ENCODE assay signal across 8 mouse cellular contexts in the genomic region with DNA sequence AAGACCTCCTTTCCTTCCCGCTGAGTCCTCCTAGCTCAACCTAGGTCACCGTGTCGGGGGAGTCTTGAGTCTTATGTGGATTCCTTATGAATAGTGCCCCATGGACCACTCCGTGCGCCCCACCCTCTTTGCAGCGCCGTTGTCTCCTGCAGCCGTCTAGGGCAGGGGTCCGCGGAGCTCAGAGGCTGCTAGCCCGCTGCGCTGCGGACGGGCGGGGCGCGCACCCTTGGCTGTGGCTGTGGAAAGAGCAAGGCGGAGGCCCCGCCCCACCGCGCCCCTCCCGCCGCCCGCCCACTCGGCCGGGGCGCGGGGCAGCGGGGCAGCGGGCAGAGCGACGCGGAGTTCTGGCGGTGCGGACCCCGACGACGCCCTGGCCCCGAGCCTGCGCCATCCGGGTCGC. TPM values are rescaled to one million over a fixed set of nuclear protein-coding genes. Genes with fewer than 3 reads are reported as not detected.
A peak's percentile ranks its signal among the peaks of the same experiment; 100 is the strongest.
DNase-seq lines count a peak whose midpoint lies in the region; ATAC-seq and TF ChIP-seq lines count a peak whose summit lies in the region.

A gene (plus strand): TSS at position 302 of the 400 bp plus-strand sequence.

- H3K27ac ChIP-seq in heart, adult 2 months = no peak within 1 kb of the TSS
- H3K27ac ChIP-seq in forebrain, embryonic 10.5 days = peak within 1 kb of the TSS; percentile 71
- H3K27ac ChIP-seq in kidney, embryonic 16.5 days (ENCODE audit: low read length) = peak within 1 kb of the TSS; percentile 27; the same call in 1 of the 2 replicates

- peaks cover 6% of the 10 kb centered on the region; the same call in 1 of the 2 replicates for H3K9me3 ChIP-seq in forebrain, embryonic 10.5 days
- no peaks in the 10 kb centered on the region for H3K9me3 ChIP-seq in kidney, embryonic 16.5 days (ENCODE audit: low read length)

- TF ChIP-seq CTCF in heart, adult 2 months (IDR thresholded peaks at IDR 0.05) = no peak

- no peaks in the 10 kb centered on the region for H3K79me2 ChIP-seq in heart, adult 2 months (replicated peaks; ENCODE audit: control insufficient read depth, insufficient read depth, low read length)

- intact Hi-C loops in heart, adult 2 months (cut with DNase I) = no loop called here

- peak; percentile 51 to 53 for DNase-seq in heart, adult 2 months
- DNase-seq in heart, adult 11 months = no peak
- DNase-seq in forebrain, embryonic 10.5 days (ENCODE audit: extremely low spot score, low spot score) = no peak
- no peak for DNase-seq in cerebellum, postnatal 25 days

- H3K4me2 ChIP-seq in kidney, embryonic 16.5 days (replicated peaks; ENCODE audit: low read depth, low read length) = peak within 1 kb of the TSS; percentile 72

- no peak for TF ChIP-seq EP300 in heart, adult 2 months (IDR thresholded peaks at IDR 0.05; ENCODE audit: insufficient read depth, low read depth, low read length)

- H3K4me3 ChIP-seq in heart, adult 2 months = peak within 1 kb of the TSS; percentile 31
- H3K4me3 ChIP-seq in forebrain, embryonic 10.5 days = peak within 1 kb of the TSS; percentile 46
- H3K4me3 ChIP-seq in kidney, embryonic 16.5 days (ENCODE audit: low read length) = peak within 1 kb of the TSS; percentile 51

- H3K9ac ChIP-seq in heart, adult 2 months (ENCODE audit: low read depth, low read length) = peak within 1 kb of the TSS; percentile 15
- H3K9ac ChIP-seq in kidney, embryonic 16.5 days (replicated peaks; ENCODE audit: low read length) = peak within 1 kb of the TSS; percentile 59

- TF ChIP-seq POLR2A in heart, adult 2 months (IDR thresholded peaks at IDR 0.05; ENCODE audit: insufficient read depth, low read depth, low read length) = no peak

- ATAC-seq in kidney, embryonic 16.5 days (ENCODE audit: low FRiP score, low TSS enrichment) = peak; percentile 74
- peak; percentile 59 for ATAC-seq in megakaryocyte progenitor cell, adult 5-6 weeks (replicated peaks; ENCODE audit: poor library complexity)
- ATAC-seq in erythroid progenitor cell, adult 5-6 weeks (replicated peaks; ENCODE audit: low FRiP score, poor library complexity, severe bottlenecking) = no peak
- ATAC-seq in CD4-positive, CD25-positive, alpha-beta regulatory T cell, adult 4 months = no peak

- H3K4me1 ChIP-seq in heart, adult 2 months (ENCODE audit: control insufficient read depth, insufficient read depth, low read length) = peaks cover 3% of the 10 kb centered on the region
- H3K4me1 ChIP-seq in forebrain, embryonic 10.5 days = peaks cover 44% of the 10 kb centered on the region
- peaks cover 24% of the 10 kb centered on the region for H3K4me1 ChIP-seq in kidney, embryonic 16.5 days (ENCODE audit: insufficient read depth, low read length)

- H3K27me3 ChIP-seq in heart, adult 2 months (ENCODE audit: control insufficient read depth, insufficient read depth, low read length) = peaks cover 5% of the 10 kb centered on the region
- H3K27me3 ChIP-seq in forebrain, embryonic 10.5 days (ENCODE audit: poor library complexity, severe bottlenecking) = peaks cover 90% of the 10 kb centered on the region
- H3K27me3 ChIP-seq in kidney, embryonic 16.5 days (ENCODE audit: insufficient read depth, low read length) = peaks cover 30% of the 10 kb centered on the region

- H3K36me3 ChIP-seq in heart, adult 2 months (ENCODE audit: control insufficient read depth, insufficient read depth, low read length) = no peaks in the 10 kb centered on the region
- no peaks in the 10 kb centered on the region for H3K36me3 ChIP-seq in forebrain, embryonic 10.5 days (replicated peaks)
- H3K36me3 ChIP-seq in kidney, embryonic 16.5 days (ENCODE audit: insufficient read depth, low read length) = no peaks in the 10 kb centered on the region

- 2% methylated on average over 20 of the region's 42 CpGs for WGBS in heart, adult 2 months
- 2% methylated on average over 42 of the region's 42 CpGs for WGBS in forebrain, embryonic 10.5 days
- 2% methylated on average over 31 of the region's 42 CpGs for WGBS in kidney, embryonic 16.5 days

RNA-seq across cellular contexts. Expression of the gene that starts here (rescaled TPM):
- total RNA-seq in heart, adult 2 months (2021) = under 1 TPM; 0.57 to 0.66 TPM
- 0.45 and 0.91 TPM in 2 replicates for polyA plus RNA-seq in heart, adult 2 months (2012; rRNA removed)
- 5.9 and 6.8 TPM in 2 replicates for polyA plus RNA-seq in forebrain, embryonic 10.5 days (2016; fragmentation: Nextera tagmentation; extraction: Ambion mirVana)
- polyA plus RNA-seq in kidney, embryonic 16.5 days (2015; fragmentation: Nextera tagmentation; extraction: Ambion mirVana) = 11.1 and 11.4 TPM in 2 replicates
- total RNA-seq in megakaryocyte progenitor cell, adult 5-6 weeks (2015) = not detected in 2 replicates
- not detected in 2 replicates for total RNA-seq in megakaryocyte progenitor cell, adult 5-6 weeks (2017)
- not detected in 2 replicates for total RNA-seq in erythroid progenitor cell, adult 5-6 weeks (2015; ENCODE audit: low replicate concordance)
- 0.39 TPM in 1 of 2 replicates, not detected in the other for total RNA-seq in erythroid progenitor cell, adult 5-6 weeks (2017; ENCODE audit: low replicate concordance)
- polyA plus RNA-seq in CD4-positive, CD25-positive, alpha-beta regulatory T cell, adult 4 months (2017; shearing (Covaris generic)) = not detected

Comparison
In these comparisons a context has a peak if more than half of its experiments do, and no peak if none do; other contexts are left out.
1. Peak in DNase-seq, H3K4me3 ChIP-seq and H3K9ac ChIP-seq in heart, adult 2 months; RNA of the gene not detected or under 1 TPM.
2. Peak in ATAC-seq in megakaryocyte progenitor cell, adult 5-6 weeks; RNA of the gene not detected or under 1 TPM.